Mouse (Mus musculus) inflammation-experienced regulatory T-cells, adult 16 weeks (primary cell): ENCODE results near the gene Morn2. TPM values are rescaled to one million over a fixed set of nuclear protein-coding genes. Genes with fewer than 3 reads are reported as not detected.

ENCODE experiments used
- polyA plus RNA-seq: library from polyadenylated mRNA; unstranded; fragments of 100-300 nt; shearing (Covaris generic); gene quantifications from one replicate; pipeline ENCODE4 v1.2.1, GENCODE M21; 2017

Morn2 gene
- 5.8 TPM for polyA plus RNA-seq

GRCm38 (mm10) chr17:80290074-80290657, at the start of gene Morn2, which contains the start of gene Dhx57:
Gene Morn2, plus strand, starts transcription at chr17:80290203.
Gene Dhx57, minus strand, starts transcription at chr17:80290476.

GRCm38 (mm10) chr17:80307251-80307650, 17.2 kb downstream of the Morn2 start, which contains the start of gene Arhgef33:
Gene Arhgef33, plus strand, starts transcription at chr17:80307407.

Other genes starting within 250 kb of the Morn2 start
- gene Hnrnpll, start 227.9 kb upstream of the Morn2 start, polyA plus RNA-seq = 59.5 TPM
- gene Galm, start 162.7 kb upstream of the Morn2 start, polyA plus RNA-seq = 55.9 TPM
- gene Srsf7, start 82.9 kb upstream of the Morn2 start, polyA plus RNA-seq = 633 TPM
- gene Ttc39d, start 82.7 kb upstream of the Morn2 start, polyA plus RNA-seq = not detected
- gene Gemin6, start 65.8 kb upstream of the Morn2 start, polyA plus RNA-seq = 12.2 TPM
- 39.2 TPM for gene Dhx57, start 273 bp downstream of the Morn2 start, polyA plus RNA-seq
- gene Arhgef33, start 17.2 kb downstream of the Morn2 start, polyA plus RNA-seq = not detected
- not detected for gene Gm10190, start 83.3 kb downstream of the Morn2 start, polyA plus RNA-seq
- gene Sos1, start 190.2 kb downstream of the Morn2 start, polyA plus RNA-seq = 2.4 TPM